Mouse (Mus musculus): ENCODE results near the gene Msgn1. TPM values are rescaled to one million over a fixed set of nuclear protein-coding genes. Genes with fewer than 3 reads are reported as not detected.

Gene Msgn1
- polyA plus RNA-seq, 1 experiment from 2014 or later = not detected

- H3K9me3 ChIP-seq (replicated peaks) = no peaks in the 10 kb centered on the region
- no peaks in the 10 kb centered on the region for H3K36me3 ChIP-seq
- H3K4me2 ChIP-seq (replicated peaks) = peak overlapping the region; percentile 43
- peak overlapping the region; percentile 7; the same call in 1 of the 2 replicates for H3K4me3 ChIP-seq
- peaks cover 6% of the 10 kb centered on the region; the same call in 1 of the 2 replicates for H3K4me1 ChIP-seq
- ATAC-seq (ENCODE audit: low FRiP score) = peak; percentile 83
- H3K27ac ChIP-seq = no peak overlapping the region
- H3K27me3 ChIP-seq = no peaks in the 10 kb centered on the region
- no peak overlapping the region for H3K9ac ChIP-seq
- WGBS = 8% methylated on average over 18 of the region's 19 CpGs
Measured at GRCm38 (mm10) chr12:11196142-11196597, 12.6 kb downstream of the Msgn1 start.

- no peak for ATAC-seq (ENCODE audit: low FRiP score)
- Histone ChIP-seq H3K4me2 (replicated peaks) (no peak overlapping the region), H3K27me3 (no peaks in the 10 kb centered on the region), H3K9ac (no peak overlapping the region), H3K4me3 (no peak overlapping the region), H3K27ac (no peak overlapping the region), H3K36me3 (no peaks in the 10 kb centered on the region), H3K9me3 (replicated peaks) (no peaks in the 10 kb centered on the region), H3K4me1 (peaks cover 6% of the 10 kb centered on the region; the same call in 1 of the 2 replicates)
- 97% methylated on average over 1 of the region's 1 CpGs for WGBS
Measured at GRCm38 (mm10) chr12:11195031-11195430, 13.7 kb downstream of the Msgn1 start.

GRCm38 (mm10) chr12:11178486-11179154 lies 30.2 kb downstream of the Msgn1 start:
- 0 out of 2 replicates have a peak, but pooled peaks cover 3% of the 10 kb centered on the region for H3K4me1 ChIP-seq
- peak; percentile 91 for ATAC-seq (ENCODE audit: low FRiP score)
- peak overlapping the region; percentile 38 for H3K4me2 ChIP-seq (replicated peaks)
- H3K9me3 ChIP-seq (replicated peaks) = no peaks in the 10 kb centered on the region
- H3K36me3 ChIP-seq = no peaks in the 10 kb centered on the region
- H3K9ac ChIP-seq = no peak overlapping the region
- H3K27ac ChIP-seq = no peak overlapping the region
- WGBS = 32% methylated on average over 11 of the region's 11 CpGs
- H3K4me3 ChIP-seq = no peak overlapping the region
- peaks cover 3% of the 10 kb centered on the region; the same call in 1 of the 2 replicates for H3K27me3 ChIP-seq

GRCm38 (mm10) chr12:11177408-11178394 lies 31.1 kb downstream of the Msgn1 start:
- H3K9me3 ChIP-seq (replicated peaks) = no peaks in the 10 kb centered on the region
- no peak overlapping the region for H3K9ac ChIP-seq
- H3K27ac ChIP-seq = no peak overlapping the region
- no peak overlapping the region for H3K4me3 ChIP-seq
- H3K4me1 ChIP-seq = 0 out of 2 replicates have a peak, but pooled peaks cover 3% of the 10 kb centered on the region
- 49% methylated on average over 5 of the region's 5 CpGs for WGBS
- no peak overlapping the region for H3K4me2 ChIP-seq (replicated peaks)
- ATAC-seq (ENCODE audit: low FRiP score) = no peak
- H3K36me3 ChIP-seq = no peaks in the 10 kb centered on the region
- H3K27me3 ChIP-seq = peaks cover 3% of the 10 kb centered on the region; the same call in 1 of the 2 replicates

- H3K27me3 ChIP-seq = no peaks in the 10 kb centered on the region
- H3K9me3 ChIP-seq (replicated peaks) = no peaks in the 10 kb centered on the region
- WGBS = 92% methylated on average over 3 of the region's 3 CpGs
- no peak overlapping the region for H3K4me2 ChIP-seq (replicated peaks)
- ATAC-seq (ENCODE audit: low FRiP score) = no peak
- no peaks in the 10 kb centered on the region for H3K36me3 ChIP-seq
- H3K4me1 ChIP-seq = no peaks in the 10 kb centered on the region
- no peak overlapping the region for H3K9ac ChIP-seq
- H3K27ac ChIP-seq = no peak overlapping the region
- no peak overlapping the region for H3K4me3 ChIP-seq
Measured at GRCm38 (mm10) chr12:11158670-11159069, 50.1 kb downstream of the Msgn1 start.

Other genes with a start within 250 kb of the Msgn1 start
- 0.79 and 0.98 TPM in 2 replicates for gene Kcns3, start 57.9 kb downstream of the Msgn1 start, polyA plus RNA-seq (2016; fragmentation: Nextera tagmentation; extraction: Ambion mirVana)
- gene Gen1, start 56.8 kb upstream of the Msgn1 start, polyA plus RNA-seq (2016; fragmentation: Nextera tagmentation; extraction: Ambion mirVana) = 7.6 and 10.4 TPM in 2 replicates
- gene Smc6, start 56.9 kb upstream of the Msgn1 start, polyA plus RNA-seq (2016; fragmentation: Nextera tagmentation; extraction: Ambion mirVana) = 125 and 128 TPM in 2 replicates
- gene Vsnl1, start 227.6 kb upstream of the Msgn1 start, polyA plus RNA-seq (2016; fragmentation: Nextera tagmentation; extraction: Ambion mirVana) = 5.0 and 6.0 TPM in 2 replicates
- 0.17 and 0.48 TPM in 2 replicates for gene Rad51ap2, start 247.1 kb upstream of the Msgn1 start, polyA plus RNA-seq (2016; fragmentation: Nextera tagmentation; extraction: Ambion mirVana)